Mouse (Mus musculus) kidney, adult 2 months (tissue): ENCODE data around the gene Capn7. TPM values are rescaled to one million over a fixed set of nuclear protein-coding genes. Genes with fewer than 3 reads are reported as not detected.

ENCODE experiments used
- DNase-seq: peaks from one replicate; pipeline ENCODE4 v3.0.0; 2021
- H3K27ac ChIP-seq: fragments of 200-500 bp; 2 replicates; pipeline ENCODE4 v1.5.1; 2012; ENCODE audit warnings: low read depth, low read length, control low read depth, inconsistent platforms; ENCODE audit not compliant: insufficient read depth
- H3K27me3 ChIP-seq: fragments of 200-500 bp; replicated peaks from 2 replicates; pipeline ENCODE4 v1.6.1; 2012; ENCODE audit warnings: mild to moderate bottlenecking, moderate library complexity, low read length, inconsistent platforms; ENCODE audit not compliant: control insufficient read depth, insufficient read depth
- H3K36me3 ChIP-seq: fragments of 200-500 bp; 2 replicates; pipeline ENCODE4 v1.6.1; 2012; ENCODE audit warnings: mild to moderate bottlenecking, moderate library complexity, low read length, inconsistent platforms; ENCODE audit not compliant: control insufficient read depth, insufficient read depth
- H3K4me1 ChIP-seq: fragments of 200-500 bp; 2 replicates; pipeline ENCODE4 v1.6.1; 2011; ENCODE audit warnings: low read length; ENCODE audit not compliant: control insufficient read depth, insufficient read depth
- H3K4me3 ChIP-seq: fragments of 200-500 bp; 2 replicates; pipeline ENCODE4 v1.5.1; 2011; ENCODE audit warnings: mild to moderate bottlenecking, low read depth, low read length, control low read depth; ENCODE audit not compliant: insufficient read depth
- CTCF ChIP-seq: fragments of 200-500 bp; conservative IDR thresholded peaks from 2 replicates; pipeline ENCODE4 v1.5.1; 2011; ENCODE audit warnings: low read depth, mild to moderate bottlenecking, control low read depth, low read length, moderate library complexity, mixed read lengths; ENCODE audit not compliant: insufficient read depth, insufficient read length
- POLR2A ChIP-seq: fragments of 200-500 bp; IDR thresholded peaks from one replicate; pipeline ENCODE4 v1.6.1; 2011; ENCODE audit warnings: low read depth, low read length, control low read depth
- WGBS: fragments of 180-500 bp; shearing (Covaris S2); methylation state at CpG from one replicate; pipeline ENCODE4 v1.1.7; 2018; 5-methylcytosine and 5-hydroxymethylcytosine counted together
- polyA plus RNA-seq: library from polyadenylated mRNA; depleted of rRNA; stranded (reverse); fragments of >200 nt; gene quantifications from 2 replicates; pipeline ENCODE4 v1.2.3, GENCODE M21; 2012

Capn7 gene
- polyA plus RNA-seq, 1 experiment = 13.6 TPM

DNA sequence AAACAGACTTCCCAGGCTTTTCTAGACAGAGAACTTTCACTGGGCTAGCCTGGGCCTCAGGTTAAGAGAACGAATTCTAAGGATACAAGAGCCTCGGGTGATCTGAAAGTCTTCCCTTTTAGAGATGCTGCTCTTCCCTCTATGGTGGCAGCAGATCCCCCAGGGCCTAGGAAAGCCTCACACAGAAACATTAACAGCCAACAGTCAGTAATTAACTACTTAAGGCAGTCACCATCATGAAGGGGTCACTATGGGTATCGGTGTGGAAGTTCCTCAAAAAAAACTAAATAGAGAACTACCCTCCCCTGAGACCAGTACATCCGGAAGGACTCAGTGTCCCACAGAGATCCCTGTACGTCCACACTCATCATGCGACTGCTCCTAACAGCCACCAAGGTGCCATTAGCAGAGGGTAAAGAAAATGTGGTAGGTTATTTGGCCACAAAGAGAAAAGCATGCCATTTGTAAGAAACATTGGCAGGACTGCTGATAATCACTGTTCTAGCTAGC lies 65.5 kb downstream of the Capn7 start:
- peak overlapping the region; percentile 36; the same call in 1 of the 2 replicates for H3K27ac ChIP-seq
- no peaks in the 10 kb centered on the region for H3K27me3 ChIP-seq
- peak; percentile 57 for DNase-seq
- peaks cover 60% of the 10 kb centered on the region for H3K4me1 ChIP-seq
- TF ChIP-seq CTCF (no peak), POLR2A (no peak)
- H3K4me3 ChIP-seq = no peak overlapping the region
- WGBS = 48% methylated on average over 6 of the region's 6 CpGs
- H3K36me3 ChIP-seq = no peaks in the 10 kb centered on the region; the same call in 1 of the 2 replicates

DNA sequence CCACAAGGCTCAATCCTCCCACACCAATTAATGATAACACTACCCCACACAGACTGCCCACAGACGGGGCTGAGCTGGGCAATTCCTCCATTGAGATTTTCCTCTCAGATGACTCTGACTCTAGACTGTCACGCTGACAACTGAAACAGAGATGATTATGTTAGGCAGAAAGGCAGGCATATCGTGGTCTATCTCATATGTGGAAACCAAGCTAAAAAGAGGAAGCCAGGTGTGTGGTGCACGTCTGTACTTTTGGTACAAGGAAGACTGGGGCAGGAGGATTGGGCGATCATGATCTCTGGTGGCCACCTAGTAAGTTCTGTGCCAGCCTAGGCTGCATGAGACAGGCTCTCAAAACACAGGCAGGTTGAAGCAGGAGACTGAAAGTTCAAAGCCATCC lies 66.3 kb downstream of the Capn7 start:
- no peaks in the 10 kb centered on the region for H3K27me3 ChIP-seq
- peaks cover 60% of the 10 kb centered on the region for H3K4me1 ChIP-seq
- no peak for DNase-seq
- no peak overlapping the region for H3K4me3 ChIP-seq
- no peak overlapping the region; the same call in 1 of the 2 replicates for H3K27ac ChIP-seq
- TF ChIP-seq CTCF (no peak), POLR2A (no peak)
- no peaks in the 10 kb centered on the region; the same call in 1 of the 2 replicates for H3K36me3 ChIP-seq
- 70% methylated on average over 5 of the region's 5 CpGs for WGBS

DNA sequence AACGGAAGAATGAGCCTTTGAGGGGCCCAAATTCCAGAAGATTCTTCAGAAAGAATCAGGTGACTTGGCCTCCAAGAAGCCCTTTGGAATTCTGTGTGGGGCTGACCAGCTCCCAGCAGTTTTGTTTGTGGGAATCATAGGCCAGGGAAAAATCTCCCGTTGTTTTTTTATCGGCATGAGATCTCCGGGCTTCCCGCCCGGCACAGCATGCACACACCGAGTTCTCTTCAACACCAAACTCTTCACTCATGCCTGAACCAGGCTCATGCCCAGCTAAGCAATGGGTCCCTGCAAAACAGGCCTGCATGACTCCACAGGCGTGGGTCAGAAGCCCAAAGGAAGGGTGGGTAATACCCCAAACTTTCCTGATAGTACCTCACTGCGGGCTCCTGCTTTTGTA lies 67.1 kb downstream of the Capn7 start:
- peak overlapping the region; percentile 8; the same call in 1 of the 2 replicates for H3K27ac ChIP-seq
- H3K4me1 ChIP-seq = peaks cover 62% of the 10 kb centered on the region
- DNase-seq = no peak
- no peak for TF ChIP-seq POLR2A
- no peak for TF ChIP-seq CTCF
- H3K27me3 ChIP-seq = no peaks in the 10 kb centered on the region
- no peaks in the 10 kb centered on the region; the same call in 1 of the 2 replicates for H3K36me3 ChIP-seq
- 74% methylated on average over 9 of the region's 9 CpGs for WGBS
- H3K4me3 ChIP-seq = no peak overlapping the region

DNA sequence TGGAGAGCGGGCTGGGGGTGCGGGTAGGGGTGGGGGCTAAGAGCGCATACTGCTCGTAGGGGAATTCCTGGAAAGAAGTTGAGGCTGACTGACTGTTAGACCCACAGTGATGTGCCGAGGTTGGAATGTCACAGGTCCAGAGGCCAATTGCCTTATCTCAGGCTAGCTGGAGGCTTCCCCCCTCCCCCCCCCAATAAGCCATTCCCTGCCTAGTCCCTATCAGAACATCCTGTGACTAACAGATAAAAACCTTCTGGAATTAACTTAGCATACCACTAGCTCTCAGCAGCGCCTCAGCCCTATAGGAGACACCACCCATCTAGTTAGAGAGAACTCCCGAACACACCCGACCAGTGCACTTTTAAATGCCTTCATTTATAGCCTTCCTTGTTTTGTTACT lies 67.6 kb downstream of the Capn7 start:
- WGBS = 69% methylated on average over 8 of the region's 8 CpGs
- H3K4me3 ChIP-seq = no peak overlapping the region
- no peak for DNase-seq
- no peak overlapping the region for H3K27ac ChIP-seq
- TF ChIP-seq CTCF (no peak), POLR2A (no peak)
- peaks cover 66% of the 10 kb centered on the region for H3K4me1 ChIP-seq
- no peaks in the 10 kb centered on the region for H3K27me3 ChIP-seq
- H3K36me3 ChIP-seq = no peaks in the 10 kb centered on the region; the same call in 1 of the 2 replicates

DNA sequence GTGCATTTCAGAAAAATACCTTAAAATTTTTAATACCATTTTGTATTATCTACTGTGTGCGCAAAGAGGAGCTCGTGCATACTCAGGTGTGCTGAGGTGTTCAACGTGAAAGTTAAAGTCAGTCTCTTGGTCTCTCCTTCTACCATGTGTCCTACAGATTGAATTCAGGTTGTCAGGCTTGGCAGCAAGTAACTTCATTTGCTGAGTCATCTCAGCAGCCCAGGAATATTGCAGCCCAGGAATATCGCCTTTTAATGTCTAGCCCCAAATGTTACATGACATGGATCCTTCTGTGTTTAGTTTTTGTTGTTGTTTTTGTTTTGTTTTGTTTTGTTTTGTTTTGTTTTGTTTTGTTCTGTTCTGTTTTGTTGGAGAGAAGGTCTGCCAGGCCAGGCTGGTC lies 68.2 kb downstream of the Capn7 start:
- Histone ChIP-seq H3K27ac (no peak overlapping the region), H3K27me3 (no peaks in the 10 kb centered on the region), H3K36me3 (no peaks in the 10 kb centered on the region; the same call in 1 of the 2 replicates), H3K4me1 (peaks cover 72% of the 10 kb centered on the region), H3K4me3 (no peak overlapping the region)
- 86% methylated on average over 4 of the region's 4 CpGs for WGBS
- TF ChIP-seq POLR2A (no peak), CTCF (no peak)
- no peak for DNase-seq

DNA sequence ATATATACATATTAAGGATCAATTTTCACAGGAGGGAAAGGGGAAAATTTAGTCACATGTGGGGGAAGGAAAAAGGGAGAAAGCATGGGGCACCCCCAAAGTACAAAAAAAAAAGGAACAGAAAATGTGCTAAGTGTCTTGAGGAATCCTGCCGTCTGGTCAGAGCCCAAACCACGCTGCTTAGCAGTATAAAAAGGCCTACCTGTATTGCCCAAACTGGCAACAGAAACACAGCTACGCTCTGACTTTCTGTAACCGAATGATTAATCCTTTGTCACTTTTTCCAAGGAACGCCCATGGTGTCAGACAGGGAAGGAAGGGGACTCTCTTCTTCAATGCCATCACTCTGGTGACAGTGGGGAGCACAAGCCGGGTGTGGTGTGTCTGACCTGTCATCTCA lies 69.2 kb downstream of the Capn7 start:
- H3K27me3 ChIP-seq = no peaks in the 10 kb centered on the region
- H3K27ac ChIP-seq = no peak overlapping the region
- peaks cover 65% of the 10 kb centered on the region for H3K4me1 ChIP-seq
- no peaks in the 10 kb centered on the region; the same call in 1 of the 2 replicates for H3K36me3 ChIP-seq
- 78% methylated on average over 6 of the region's 6 CpGs for WGBS
- DNase-seq = no peak
- H3K4me3 ChIP-seq = no peak overlapping the region
- TF ChIP-seq POLR2A (no peak), CTCF (no peak)

DNA sequence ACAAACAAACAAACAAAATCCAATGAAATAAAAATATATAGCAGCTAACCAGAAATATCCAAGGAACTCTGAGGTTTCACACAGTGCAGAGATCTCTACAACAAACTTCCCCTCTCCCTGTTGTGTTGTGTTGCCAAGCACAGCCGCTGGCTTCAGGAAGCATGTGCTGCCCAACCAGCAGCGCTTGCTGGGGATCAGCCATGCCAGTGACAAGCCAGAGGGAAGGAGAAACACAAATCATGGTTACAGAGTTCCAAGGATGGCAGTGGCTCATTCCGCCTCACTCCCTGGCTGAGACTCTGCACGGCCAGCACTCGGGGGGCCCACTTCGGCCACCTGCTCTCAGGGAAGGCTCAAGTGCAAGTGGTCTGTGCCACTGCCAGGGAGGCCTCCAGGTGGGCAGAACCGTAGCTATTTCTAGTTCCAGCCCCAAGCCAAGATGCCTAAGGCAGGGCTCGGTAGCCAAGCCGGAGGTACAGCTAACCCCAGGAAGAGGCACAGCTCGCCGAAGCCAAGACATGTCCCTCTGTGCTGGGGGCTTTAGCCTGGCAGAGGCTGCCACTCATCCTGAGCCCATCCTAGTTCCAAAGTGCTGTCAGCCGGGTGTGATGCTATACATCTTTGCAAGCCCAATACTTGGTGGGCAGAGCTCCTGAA lies 69.8 kb downstream of the Capn7 start:
- Histone ChIP-seq H3K4me3 (no peak overlapping the region), H3K27me3 (no peaks in the 10 kb centered on the region), H3K27ac (peak overlapping the region; percentile 49), H3K4me1 (peaks cover 59% of the 10 kb centered on the region), H3K36me3 (no peaks in the 10 kb centered on the region; the same call in 1 of the 2 replicates)
- WGBS = 70% methylated on average over 12 of the region's 12 CpGs
- no peak for TF ChIP-seq POLR2A
- no peak for TF ChIP-seq CTCF
- DNase-seq = no peak
